Mouse (Mus musculus) midbrain, embryonic 15.5 days (tissue): Measurements from ENCODE around the gene Hrh1. TPM values are rescaled to one million over a fixed set of nuclear protein-coding genes. Genes with fewer than 3 reads are reported as not detected.

Experiments
- ATAC-seq: fragments of 200-750 bp; cut with Nextera tagmentation; replicated peaks from 2 replicates; pipeline ENCODE4 v1.8.0; 2017; ENCODE audit warnings: moderate TSS enrichment
- H3K27ac ChIP-seq: fragments of 300-500 bp; sonication (generic); 2 replicates; pipeline ENCODE4 v1.5.1; 2015; ENCODE audit warnings: mild to moderate bottlenecking, inconsistent platforms
- H3K27me3 ChIP-seq: fragments of 300-500 bp; sonication (generic); replicated peaks from 2 replicates; pipeline ENCODE4 v1.6.1; 2015; ENCODE audit warnings: inconsistent platforms
- H3K36me3 ChIP-seq: fragments of 300-500 bp; sonication (generic); replicated peaks from 2 replicates; pipeline ENCODE4 v1.6.1; 2015; ENCODE audit warnings: inconsistent platforms
- H3K4me1 ChIP-seq: fragments of 300-500 bp; sonication (generic); 2 replicates; pipeline ENCODE4 v1.6.1; 2015; ENCODE audit warnings: inconsistent platforms
- H3K4me2 ChIP-seq: fragments of 300-500 bp; sonication (generic); 2 replicates; pipeline ENCODE4 v1.6.1; 2015; ENCODE audit warnings: inconsistent platforms, mild to moderate bottlenecking, moderate library complexity
- H3K4me3 ChIP-seq: fragments of 300-500 bp; sonication (generic); 2 replicates; pipeline ENCODE4 v1.5.1; 2015; ENCODE audit warnings: mild to moderate bottlenecking, inconsistent platforms
- H3K9ac ChIP-seq: fragments of 300-500 bp; sonication (generic); 2 replicates; pipeline ENCODE4 v1.6.1; 2015; ENCODE audit warnings: mild to moderate bottlenecking, inconsistent platforms
- H3K9me3 ChIP-seq: fragments of 300-500 bp; sonication (generic); 2 replicates; pipeline ENCODE4 v1.6.1; 2016; ENCODE audit warnings: inconsistent platforms
- WGBS: fragments of 180-500 bp; shearing (Covaris S2); methylation state at CpG from one replicate; pipeline ENCODE4 v1.1.7; 2015; ENCODE audit warnings: mixed read lengths; 5-methylcytosine and 5-hydroxymethylcytosine counted together
- polyA plus RNA-seq: library from polyadenylated mRNA; unstranded; fragments of >200 nt; fragmentation: Nextera tagmentation; extraction: Ambion mirVana; gene quantifications from 2 replicates; pipeline ENCODE4 v1.2.1, GENCODE M21; 2015

Hrh1 gene
- polyA plus RNA-seq, 1 experiment from 2014 or later: 0.89 TPM

DNA sequence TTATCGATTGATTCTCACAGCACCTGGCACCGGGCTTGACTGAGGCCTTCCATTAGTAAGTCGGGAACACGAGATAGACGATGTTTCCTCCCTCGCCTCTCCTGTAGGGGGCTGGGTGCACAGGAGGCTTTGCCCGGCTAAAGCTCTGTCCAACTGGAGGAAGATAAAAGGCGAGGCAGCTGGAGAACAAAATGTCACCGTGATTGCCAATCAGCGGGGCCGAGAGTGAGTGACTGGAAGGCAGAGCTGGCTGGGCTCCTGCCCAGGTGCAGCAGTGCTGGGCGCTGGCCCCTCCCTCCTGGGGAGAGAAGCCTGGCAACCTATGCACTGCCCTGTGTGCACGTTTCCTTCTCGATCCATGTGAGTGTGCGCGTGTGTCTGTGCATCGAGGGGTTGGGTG lies 10.5 kb downstream of the Hrh1 start:
- H3K4me2 ChIP-seq: no peak overlapping the region

DNA sequence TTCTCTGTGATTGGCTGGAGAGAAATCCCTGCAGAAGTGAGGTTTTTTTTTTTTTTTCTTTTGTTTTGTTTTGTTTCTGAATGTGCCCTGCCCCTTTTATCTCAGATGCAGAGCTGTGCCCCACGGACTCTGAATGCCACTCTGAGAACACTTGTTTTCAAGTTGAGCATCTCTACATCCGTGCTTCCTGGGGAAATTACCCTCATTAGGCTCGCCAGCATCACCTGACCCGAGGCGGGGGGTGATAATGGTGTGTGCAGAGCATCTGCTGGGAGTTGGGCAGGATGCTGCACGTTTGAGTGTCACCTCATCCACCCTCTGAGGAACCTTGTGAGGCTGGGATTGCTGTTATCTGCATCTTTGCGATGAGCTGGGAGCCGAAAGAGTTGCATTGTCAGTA lies 14.2 kb downstream of the Hrh1 start:
- Histone ChIP-seq H3K9me3 (no peaks in the 10 kb centered on the region), H3K9ac (no peak overlapping the region), H3K4me2 (no peak overlapping the region), H3K36me3 (no peaks in the 10 kb centered on the region), H3K27me3 (no peaks in the 10 kb centered on the region), H3K27ac (no peak overlapping the region), H3K4me1 (peaks cover 4% of the 10 kb centered on the region; the same call in 1 of the 2 replicates), H3K4me3 (no peak overlapping the region)
- WGBS: 60% methylated on average over 8 of the region's 8 CpGs
- ATAC-seq: no peak

More for the DNA sequence above, 10.5 kb downstream of the Hrh1 start:
- peak; percentile 48; the same call in 1 of the 2 replicates for ATAC-seq
- H3K27ac ChIP-seq: no peak overlapping the region
- WGBS: 44% methylated on average over 17 of the region's 17 CpGs
- H3K4me1 ChIP-seq: peaks cover 4% of the 10 kb centered on the region; the same call in 1 of the 2 replicates
- H3K9me3 ChIP-seq: no peaks in the 10 kb centered on the region
- no peaks in the 10 kb centered on the region for H3K27me3 ChIP-seq
- no peaks in the 10 kb centered on the region for H3K36me3 ChIP-seq
- H3K9ac ChIP-seq: no peak overlapping the region
- no peak overlapping the region for H3K4me3 ChIP-seq

DNA sequence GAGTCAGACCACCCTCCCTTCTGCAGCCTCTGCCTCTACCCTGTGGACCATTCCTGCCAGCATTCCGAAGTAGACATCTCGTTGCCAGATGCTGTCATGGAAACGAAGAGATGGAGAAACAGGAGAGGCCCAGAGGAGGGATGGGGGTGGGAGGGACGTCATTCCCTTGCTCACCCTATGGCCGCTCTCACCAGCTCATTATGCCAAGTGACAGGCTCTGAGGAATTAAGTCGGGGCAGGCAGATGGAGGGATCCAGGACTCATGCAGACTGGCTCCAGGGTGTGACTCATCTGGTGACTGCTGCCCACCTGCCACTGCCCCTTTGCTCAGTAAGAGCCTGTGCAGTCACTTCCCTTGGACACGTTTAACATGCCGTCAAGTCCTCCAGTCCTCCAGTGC lies 16.8 kb downstream of the Hrh1 start:
- no peak overlapping the region for H3K4me2 ChIP-seq
- WGBS: 29% methylated on average over 7 of the region's 8 CpGs
- ATAC-seq: peak; percentile 65

DNA sequence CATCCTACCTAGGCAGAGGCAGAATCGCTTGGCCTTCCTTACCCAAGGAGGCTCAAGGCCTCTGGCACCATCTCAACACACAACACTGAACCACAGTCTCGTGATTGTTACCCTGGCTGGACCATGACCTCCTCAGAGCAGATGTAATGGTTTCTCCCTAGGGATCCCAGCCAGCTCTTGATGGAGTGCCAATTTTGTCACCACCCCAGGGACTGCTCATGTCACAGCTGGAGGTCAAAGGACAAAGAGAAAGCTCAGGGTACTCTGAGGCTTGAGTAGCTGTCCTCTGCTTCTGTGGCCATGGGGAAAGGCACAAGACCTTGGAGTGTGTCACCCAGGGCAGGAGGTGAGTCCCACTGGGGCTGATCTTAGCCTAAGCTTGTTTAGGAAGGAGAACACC lies 20.3 kb downstream of the Hrh1 start:
- Histone ChIP-seq H3K4me3 (no peak overlapping the region), H3K4me2 (no peak overlapping the region), H3K36me3 (no peaks in the 10 kb centered on the region), H3K4me1 (no peaks in the 10 kb centered on the region), H3K27me3 (no peaks in the 10 kb centered on the region), H3K27ac (no peak overlapping the region), H3K9ac (no peak overlapping the region), H3K9me3 (no peaks in the 10 kb centered on the region)
- 82% methylated on average over 2 of the region's 2 CpGs for WGBS
- ATAC-seq: no peak

More for the DNA sequence above, 16.8 kb downstream of the Hrh1 start:
- Histone ChIP-seq H3K4me1 (no peaks in the 10 kb centered on the region), H3K4me3 (no peak overlapping the region), H3K36me3 (no peaks in the 10 kb centered on the region), H3K9me3 (no peaks in the 10 kb centered on the region), H3K27ac (no peak overlapping the region), H3K27me3 (no peaks in the 10 kb centered on the region), H3K9ac (no peak overlapping the region)

DNA sequence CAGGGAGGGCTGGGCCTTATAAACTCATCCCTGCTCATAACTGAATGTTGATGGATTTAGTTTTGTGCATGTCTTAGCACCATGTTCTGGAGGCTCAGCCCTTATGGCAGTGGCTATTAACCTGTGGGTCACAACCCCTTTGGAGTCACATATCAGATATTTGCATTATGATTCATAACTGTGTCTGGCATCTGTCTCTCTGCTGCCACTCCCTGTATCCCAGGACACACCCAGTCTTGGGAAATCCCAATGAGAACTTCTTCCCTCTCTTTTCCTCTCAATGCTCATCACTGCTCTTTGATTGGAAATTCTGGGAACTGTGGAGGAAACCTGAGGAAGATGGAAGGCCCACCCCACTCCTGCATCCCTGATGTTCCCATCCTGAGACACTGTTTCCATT lies 23.3 kb downstream of the Hrh1 start:
- Histone ChIP-seq H3K27ac (no peak overlapping the region), H3K9me3 (no peaks in the 10 kb centered on the region), H3K9ac (no peak overlapping the region), H3K4me2 (no peak overlapping the region), H3K4me1 (no peaks in the 10 kb centered on the region), H3K36me3 (no peaks in the 10 kb centered on the region), H3K4me3 (no peak overlapping the region), H3K27me3 (no peaks in the 10 kb centered on the region)
- ATAC-seq: no peak

DNA sequence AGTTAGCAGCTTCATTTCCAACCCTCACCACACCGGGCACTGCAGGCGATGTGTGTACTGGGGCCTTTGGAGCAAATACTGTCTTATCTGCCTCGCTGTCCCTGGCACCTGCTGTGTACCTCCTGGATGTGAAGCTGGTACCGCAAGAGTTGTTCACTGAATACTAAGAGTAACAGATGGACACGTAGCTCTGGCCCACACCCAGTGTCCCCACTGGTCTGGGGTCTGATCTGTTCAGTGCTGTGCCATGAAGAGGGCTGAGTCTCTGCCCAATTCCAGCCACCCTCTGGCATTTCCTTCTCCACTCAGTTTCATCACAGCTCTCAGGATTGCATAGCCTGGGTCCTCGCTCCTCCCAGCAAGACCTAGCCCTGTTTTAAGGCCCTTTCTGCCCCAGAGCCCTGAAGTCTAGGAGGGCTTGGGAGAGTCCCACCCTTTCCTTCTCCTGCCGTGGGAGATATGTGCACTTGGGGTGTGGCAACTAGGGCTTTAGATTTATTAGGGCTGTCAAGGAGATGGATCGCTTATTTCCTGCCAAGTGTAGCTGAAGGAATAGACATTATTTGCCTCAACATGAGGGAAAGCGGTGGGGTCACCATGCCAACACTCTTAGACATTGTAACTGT lies 25.4 kb downstream of the Hrh1 start:
- H3K4me2 ChIP-seq: no peak overlapping the region
- H3K36me3 ChIP-seq: no peaks in the 10 kb centered on the region
- no peaks in the 10 kb centered on the region for H3K9me3 ChIP-seq
- 83% methylated on average over 9 of the region's 9 CpGs for WGBS
- no peaks in the 10 kb centered on the region for H3K27me3 ChIP-seq
- H3K9ac ChIP-seq: no peak overlapping the region
- H3K4me3 ChIP-seq: no peak overlapping the region
- no peak for ATAC-seq
- peaks cover 4% of the 10 kb centered on the region for H3K4me1 ChIP-seq
- H3K27ac ChIP-seq: no peak overlapping the region

DNA sequence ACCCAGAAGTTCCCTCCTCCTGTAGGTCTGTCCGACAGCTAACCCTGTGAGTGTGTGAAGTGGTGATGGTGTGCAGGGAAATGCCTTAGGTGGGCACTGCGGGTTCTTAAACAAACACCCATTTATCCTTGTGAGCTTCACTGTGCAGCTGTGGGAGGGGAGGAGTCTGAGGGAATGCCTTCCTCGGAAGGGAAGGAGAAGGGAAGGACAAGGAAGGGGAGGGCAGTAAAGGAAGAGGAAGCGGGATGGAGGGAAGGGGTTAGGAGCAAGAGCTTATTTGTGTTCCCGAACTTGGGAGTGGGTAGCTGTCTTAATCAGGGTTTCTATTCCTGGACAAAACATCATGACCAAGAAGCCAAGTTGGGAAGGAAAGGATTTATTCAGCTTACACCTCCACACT lies 27.6 kb downstream of the Hrh1 start:
- Histone ChIP-seq H3K4me2 (no peak overlapping the region), H3K9me3 (no peaks in the 10 kb centered on the region), H3K27ac (no peak overlapping the region), H3K27me3 (no peaks in the 10 kb centered on the region), H3K36me3 (no peaks in the 10 kb centered on the region), H3K4me1 (peaks cover 4% of the 10 kb centered on the region), H3K9ac (no peak overlapping the region), H3K4me3 (no peak overlapping the region)
- ATAC-seq: no peak
- WGBS: 57% methylated on average over 5 of the region's 5 CpGs

DNA sequence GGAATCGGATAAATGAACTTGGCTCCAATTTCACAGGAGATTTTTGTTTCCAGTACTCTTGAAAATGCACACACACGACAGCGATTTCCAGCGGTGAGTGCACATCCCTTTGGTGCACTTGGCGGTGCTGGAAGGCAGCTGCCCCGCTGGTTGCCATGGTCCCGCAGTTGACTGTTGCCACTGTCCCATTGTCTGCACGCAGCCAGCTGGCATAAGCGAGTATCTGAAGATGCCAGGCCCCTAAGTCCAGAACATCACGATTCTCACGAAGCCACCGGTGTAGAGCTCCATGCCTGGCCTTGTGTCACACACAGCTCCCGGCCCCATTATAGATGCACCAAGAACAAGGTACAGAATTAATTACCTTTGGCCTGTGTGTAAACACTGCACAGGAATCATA lies 29.9 kb downstream of the Hrh1 start:
- Histone ChIP-seq H3K36me3 (no peaks in the 10 kb centered on the region), H3K4me3 (no peak overlapping the region), H3K4me1 (peaks cover 4% of the 10 kb centered on the region), H3K9ac (no peak overlapping the region), H3K27ac (no peak overlapping the region), H3K4me2 (no peak overlapping the region), H3K9me3 (no peaks in the 10 kb centered on the region), H3K27me3 (no peaks in the 10 kb centered on the region)
- WGBS: 56% methylated on average over 13 of the region's 13 CpGs
- ATAC-seq: peak; percentile 61; the same call in 1 of the 2 replicates

DNA sequence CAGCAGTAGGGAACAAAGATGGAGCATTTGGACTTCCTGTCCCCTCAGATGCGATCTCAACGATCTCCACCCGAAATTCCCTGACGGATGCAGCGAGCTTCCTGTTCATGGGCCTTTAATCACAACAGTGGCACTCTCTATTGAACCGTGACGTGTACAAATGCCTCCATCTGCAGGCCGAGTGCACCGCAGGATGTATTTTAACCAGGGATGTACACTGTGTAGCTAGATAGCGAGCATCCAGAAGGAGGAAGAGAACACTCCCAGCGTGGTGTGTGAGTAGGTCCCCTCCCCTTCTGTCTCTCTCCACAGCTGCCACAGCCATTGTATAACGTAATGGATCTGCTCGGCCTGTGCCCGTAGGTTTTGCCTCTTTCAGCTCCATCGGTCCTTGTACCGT lies 31.1 kb downstream of the Hrh1 start:
- no peak overlapping the region for H3K27ac ChIP-seq
- H3K27me3 ChIP-seq: no peaks in the 10 kb centered on the region
- 67% methylated on average over 16 of the region's 16 CpGs for WGBS
- H3K9ac ChIP-seq: no peak overlapping the region
- ATAC-seq: no peak
- no peaks in the 10 kb centered on the region for H3K36me3 ChIP-seq
- H3K4me3 ChIP-seq: no peak overlapping the region
- peaks cover 4% of the 10 kb centered on the region for H3K4me1 ChIP-seq
- no peaks in the 10 kb centered on the region for H3K9me3 ChIP-seq
- no peak overlapping the region for H3K4me2 ChIP-seq

DNA sequence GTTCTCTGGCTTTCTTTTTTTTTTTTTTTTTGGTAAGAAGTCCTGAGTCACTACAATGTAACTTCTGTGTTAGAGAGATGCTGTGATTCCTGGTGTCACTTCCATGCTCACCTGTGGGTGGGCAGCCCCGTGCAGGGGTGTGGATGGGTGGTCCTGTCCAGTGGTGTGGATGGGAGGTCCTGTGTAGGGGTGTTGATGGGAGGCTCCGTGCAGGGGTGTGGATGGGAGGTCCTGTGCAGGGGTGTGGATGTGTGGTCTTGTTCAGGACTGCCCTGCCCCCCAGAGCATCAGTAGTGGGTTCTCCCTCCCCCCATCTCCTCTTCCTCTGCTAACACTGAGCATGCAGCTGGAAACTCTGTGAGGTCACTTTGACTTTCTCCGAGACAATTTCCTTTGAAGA lies 34.9 kb downstream of the Hrh1 start:
- Histone ChIP-seq H3K9me3 (no peaks in the 10 kb centered on the region), H3K4me3 (no peak overlapping the region), H3K4me2 (no peak overlapping the region), H3K27ac (no peak overlapping the region), H3K36me3 (no peaks in the 10 kb centered on the region), H3K27me3 (no peaks in the 10 kb centered on the region), H3K4me1 (peaks cover 2% of the 10 kb centered on the region), H3K9ac (no peak overlapping the region)
- ATAC-seq: no peak
- WGBS: 32% methylated on average over 3 of the region's 3 CpGs

DNA sequence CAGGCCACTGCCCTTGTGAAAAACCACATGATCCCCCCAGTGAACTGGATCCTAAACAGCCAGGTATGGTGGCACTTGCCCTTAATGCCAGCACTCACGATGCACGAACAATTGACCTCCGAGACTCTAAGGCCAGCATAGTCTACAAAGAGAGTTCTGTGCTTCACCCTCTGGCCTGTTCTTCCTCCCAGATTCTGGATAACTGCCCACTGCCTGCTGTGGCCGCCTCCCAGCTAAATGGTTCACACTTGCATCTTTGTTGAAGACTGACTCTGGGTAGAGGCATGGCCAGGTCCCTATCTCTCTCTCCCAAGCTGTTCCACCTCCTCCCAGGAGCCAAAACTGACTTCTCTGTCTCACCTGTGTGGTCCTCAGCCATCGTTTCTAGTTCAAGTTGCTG lies 36.8 kb downstream of the Hrh1 start:
- whole genome bisulfite sequencing: 82% methylated on average over 5 of the region's 5 CpGs

DNA sequence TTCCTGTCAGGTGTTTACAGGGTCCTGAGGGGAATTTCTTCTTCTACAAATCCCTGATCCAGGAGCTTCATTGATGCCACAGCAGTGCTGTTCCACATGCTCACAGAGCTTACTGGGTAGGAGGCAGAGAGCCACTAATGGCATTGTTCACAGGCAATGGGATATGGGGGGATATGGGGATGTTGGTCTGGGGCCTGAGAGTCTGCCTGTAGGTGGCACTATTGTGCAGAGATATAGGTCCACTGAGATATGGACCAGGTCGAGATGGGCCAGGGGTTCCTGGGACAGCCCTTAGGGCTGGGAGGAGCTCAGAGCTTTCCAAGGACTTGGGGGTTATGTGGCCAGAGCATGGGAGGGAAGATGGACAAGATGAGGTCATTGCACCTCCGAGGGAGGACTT lies 42.6 kb downstream of the Hrh1 start:
- no peaks in the 10 kb centered on the region for H3K9me3 ChIP-seq
- 63% methylated on average over 2 of the region's 2 CpGs for WGBS
- H3K36me3 ChIP-seq: no peaks in the 10 kb centered on the region
- H3K9ac ChIP-seq: no peak overlapping the region
- ATAC-seq: no peak
- no peak overlapping the region for H3K27ac ChIP-seq
- H3K4me3 ChIP-seq: no peak overlapping the region
- 0 out of 2 replicates have a peak, but pooled peaks cover 3% of the 10 kb centered on the region for H3K4me1 ChIP-seq
- H3K27me3 ChIP-seq: no peaks in the 10 kb centered on the region
- H3K4me2 ChIP-seq: no peak overlapping the region

More for the DNA sequence above, 36.8 kb downstream of the Hrh1 start:
- no peaks in the 10 kb centered on the region for H3K36me3 ChIP-seq
- no peak overlapping the region for H3K4me2 ChIP-seq
- H3K9me3 ChIP-seq: no peaks in the 10 kb centered on the region
- no peak for ATAC-seq
- no peak overlapping the region for H3K4me3 ChIP-seq
- no peaks in the 10 kb centered on the region for H3K27me3 ChIP-seq
- no peak overlapping the region for H3K27ac ChIP-seq
- no peaks in the 10 kb centered on the region for H3K4me1 ChIP-seq
- no peak overlapping the region for H3K9ac ChIP-seq

DNA sequence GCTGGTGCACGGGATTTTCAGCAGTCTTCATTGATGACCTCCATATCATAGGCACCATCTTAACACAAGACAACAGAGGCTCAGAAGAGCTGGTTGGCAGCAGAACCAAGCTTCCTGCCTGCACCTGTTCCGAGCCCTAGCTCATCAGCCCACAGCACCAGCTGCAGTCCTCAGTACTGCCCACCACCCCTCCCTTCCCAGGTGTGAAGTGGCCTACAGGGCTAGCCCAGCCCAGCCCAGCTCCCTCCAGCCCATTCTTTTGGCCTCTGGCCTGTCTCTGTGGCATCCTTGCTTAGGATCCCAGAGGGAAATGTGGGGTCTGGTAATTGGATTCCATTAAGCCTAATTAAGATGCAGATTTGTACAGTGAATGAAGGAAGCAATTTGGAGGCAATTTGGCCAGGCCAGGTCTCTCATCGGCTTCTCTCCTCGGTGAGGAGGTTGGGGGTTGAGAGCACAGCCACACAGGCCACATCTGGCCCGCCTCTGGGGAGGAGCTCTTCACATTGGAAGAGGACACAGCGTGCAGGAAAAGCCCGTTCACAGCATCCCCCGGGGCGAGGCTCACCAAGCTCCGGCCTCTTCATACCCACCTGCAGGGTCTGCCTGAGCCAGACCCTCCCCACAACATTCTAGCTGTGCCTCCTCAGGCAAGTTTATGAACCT lies 43.2 kb downstream of the Hrh1 start:
- Histone ChIP-seq H3K4me2 (no peak overlapping the region), H3K27ac (no peak overlapping the region), H3K4me3 (no peak overlapping the region), H3K4me1 (0 out of 2 replicates have a peak, but pooled peaks cover 3% of the 10 kb centered on the region), H3K9ac (no peak overlapping the region), H3K9me3 (no peaks in the 10 kb centered on the region), H3K36me3 (no peaks in the 10 kb centered on the region), H3K27me3 (no peaks in the 10 kb centered on the region)
- ATAC-seq: no peak; the same call in 1 of the 2 replicates
- WGBS: 35% methylated on average over 10 of the region's 10 CpGs
